Mouse (Mus musculus) stomach, postnatal 0 days (tissue): ENCODE results near the gene Htra1.

ENCODE experiments used
- CTCF ChIP-seq: IDR thresholded peaks from 2 replicates; pipeline ENCODE4 v1.5.1; 2016; ENCODE audit warnings: antibody characterized with exemption, low read depth, mild to moderate bottlenecking, moderate library complexity
- EP300 ChIP-seq: optimal IDR thresholded peaks from 2 replicates; pipeline ENCODE3; 2016; ENCODE audit warnings: antibody characterized with exemption

- no peak for TF ChIP-seq EP300
- no peak for TF ChIP-seq CTCF
Measured at GRCm38 (mm10) chr7:130988146-130988545, 52.2 kb downstream of the Htra1 start.
